Mouse (Mus musculus) heart, embryonic 11.5 days (tissue): Measurements from ENCODE around the gene Atoh1. TPM values are rescaled to one million over a fixed set of nuclear protein-coding genes. Genes with fewer than 3 reads are reported as not detected.

Source experiments
- ATAC-seq: fragments of 200-750 bp; cut with Nextera tagmentation; replicated peaks from 2 replicates; pipeline ENCODE4 v1.8.0; 2017; ENCODE audit warnings: moderate library complexity; ENCODE audit not compliant: insufficient number of reproducible peaks, low FRiP score, low TSS enrichment
- H3K27ac ChIP-seq: fragments of 300-500 bp; sonication (generic); 2 replicates; pipeline ENCODE4 v1.5.1; 2014; ENCODE audit warnings: mild to moderate bottlenecking, low read depth, low read length
- H3K27me3 ChIP-seq: fragments of 300-500 bp; sonication (generic); 2 replicates; pipeline ENCODE4 v1.6.1; 2014; ENCODE audit warnings: mild to moderate bottlenecking, low read length, mixed read lengths; ENCODE audit not compliant: control insufficient read depth, insufficient read depth
- H3K36me3 ChIP-seq: fragments of 300-500 bp; sonication (generic); 2 replicates; pipeline ENCODE4 v1.6.1; 2014; ENCODE audit warnings: mild to moderate bottlenecking, low read length, moderate library complexity, mixed read lengths; ENCODE audit not compliant: control insufficient read depth, insufficient read depth
- H3K4me1 ChIP-seq: fragments of 300-500 bp; sonication (generic); 2 replicates; pipeline ENCODE4 v1.6.1; 2014; ENCODE audit warnings: low read length; ENCODE audit not compliant: control insufficient read depth, insufficient read depth
- H3K4me2 ChIP-seq: fragments of 300-500 bp; sonication (generic); 2 replicates; pipeline ENCODE4 v1.6.1; 2014; ENCODE audit warnings: mild to moderate bottlenecking, moderate library complexity
- H3K4me3 ChIP-seq: fragments of 300-500 bp; sonication (generic); 2 replicates; pipeline ENCODE4 v1.5.1; 2014; ENCODE audit warnings: low read depth, low read length
- H3K9ac ChIP-seq: fragments of 300-500 bp; sonication (generic); 2 replicates; pipeline ENCODE4 v1.6.1; 2014; ENCODE audit warnings: mild to moderate bottlenecking, low read depth, low read length, moderate library complexity
- H3K9me3 ChIP-seq: fragments of 300-500 bp; sonication (generic); replicated peaks from 2 replicates; pipeline ENCODE4 v1.6.1; 2016; ENCODE audit warnings: low read length; ENCODE audit not compliant: control insufficient read depth
- WGBS: fragments of 180-500 bp; shearing (Covaris S2); extraction: QIAGEN DNeasy Blood & Tissue Kit; methylation state at CpG from one replicate; pipeline ENCODE4 v1.1.7; 2014; ENCODE audit not compliant: insufficient replicate concordance; 5-methylcytosine and 5-hydroxymethylcytosine counted together
- polyA plus RNA-seq: library from polyadenylated mRNA; unstranded; fragments of >200 nt; fragmentation: Nextera tagmentation; extraction: Ambion mirVana; gene quantifications from 2 replicates; pipeline ENCODE4 v1.2.1, GENCODE M21; 2014

Gene Atoh1
- not detected in 2 replicates for polyA plus RNA-seq

GRCm38 (mm10) chr6:64728499-64729198 lies at the start of gene Atoh1:
Atoh1 (plus strand) TSS chr6:64729125.
- Histone ChIP-seq H3K9me3 (no peaks in the 10 kb centered on the region), H3K9ac (no peak within 1 kb of the TSS), H3K36me3 (no peaks in the 10 kb centered on the region), H3K4me3 (peak within 1 kb of the TSS; percentile 52), H3K4me2 (peak within 1 kb of the TSS; percentile 89), H3K27me3 (peaks cover 53% of the 10 kb centered on the region), H3K27ac (no peak within 1 kb of the TSS), H3K4me1 (peaks cover 4% of the 10 kb centered on the region; the same call in 1 of the 2 replicates)
- under 1% methylated on average over 34 of the region's 34 CpGs for WGBS
- peak; percentile 65 for ATAC-seq

- Histone ChIP-seq H3K4me1 (0 out of 2 replicates have a peak, but pooled peaks cover 2% of the 10 kb centered on the region), H3K4me3 (no peak overlapping the region), H3K27ac (no peak overlapping the region), H3K27me3 (peaks cover 8% of the 10 kb centered on the region; the same call in 1 of the 2 replicates), H3K36me3 (no peaks in the 10 kb centered on the region), H3K4me2 (no peak overlapping the region), H3K9ac (no peak overlapping the region), H3K9me3 (no peaks in the 10 kb centered on the region)
- WGBS, result 37% methylated on average over 9 of the region's 9 CpGs
- no peak for ATAC-seq
These were observed 45.0 kb upstream of the Atoh1 start for GRCm38 (mm10) chr6:64683974-64684373.

GRCm38 (mm10) chr6:64684973-64685372 lies 44.0 kb upstream of the Atoh1 start:
- Histone ChIP-seq H3K27ac (no peak overlapping the region), H3K9ac (no peak overlapping the region), H3K4me1 (0 out of 2 replicates have a peak, but pooled peaks cover 2% of the 10 kb centered on the region), H3K9me3 (no peaks in the 10 kb centered on the region), H3K36me3 (no peaks in the 10 kb centered on the region), H3K4me3 (no peak overlapping the region), H3K4me2 (peak overlapping the region; percentile 39), H3K27me3 (peaks cover 8% of the 10 kb centered on the region; the same call in 1 of the 2 replicates)
- no peak for ATAC-seq
- WGBS, result 7% methylated on average over 5 of the region's 5 CpGs

GRCm38 (mm10) chr6:64688181-64688944 lies 40.6 kb upstream of the Atoh1 start:
- no peak overlapping the region for H3K9ac ChIP-seq
- WGBS, result 10% methylated on average over 19 of the region's 19 CpGs
- H3K4me2 ChIP-seq, result peak overlapping the region; percentile 36
- H3K4me1 ChIP-seq, result 0 out of 2 replicates have a peak, but pooled peaks cover 2% of the 10 kb centered on the region
- H3K36me3 ChIP-seq, result no peaks in the 10 kb centered on the region
- no peak overlapping the region for H3K4me3 ChIP-seq
- peaks cover 8% of the 10 kb centered on the region; the same call in 1 of the 2 replicates for H3K27me3 ChIP-seq
- ATAC-seq, result no peak
- no peaks in the 10 kb centered on the region for H3K9me3 ChIP-seq
- H3K27ac ChIP-seq, result no peak overlapping the region

GRCm38 (mm10) chr6:64694688-64695087 lies 34.2 kb upstream of the Atoh1 start:
- H3K9me3 ChIP-seq, result no peaks in the 10 kb centered on the region
- H3K36me3 ChIP-seq, result no peaks in the 10 kb centered on the region
- no peak overlapping the region for H3K9ac ChIP-seq
- no peak overlapping the region for H3K4me3 ChIP-seq
- H3K27me3 ChIP-seq, result no peaks in the 10 kb centered on the region
- ATAC-seq, result no peak
- 55% methylated on average over 7 of the region's 7 CpGs for WGBS
- no peaks in the 10 kb centered on the region for H3K4me1 ChIP-seq
- no peak overlapping the region for H3K27ac ChIP-seq
- H3K4me2 ChIP-seq, result no peak overlapping the region

GRCm38 (mm10) chr6:64703659-64704058 lies 25.3 kb upstream of the Atoh1 start:
- H3K9me3 ChIP-seq, result no peaks in the 10 kb centered on the region
- H3K4me1 ChIP-seq, result no peaks in the 10 kb centered on the region
- no peak overlapping the region for H3K27ac ChIP-seq
- H3K36me3 ChIP-seq, result no peaks in the 10 kb centered on the region
- H3K27me3 ChIP-seq, result no peaks in the 10 kb centered on the region
- WGBS, result 68% methylated on average over 2 of the region's 2 CpGs
- ATAC-seq, result no peak
- H3K4me2 ChIP-seq, result no peak overlapping the region
- H3K9ac ChIP-seq, result no peak overlapping the region
- H3K4me3 ChIP-seq, result no peak overlapping the region

- peak overlapping the region; percentile 89 for H3K4me2 ChIP-seq
- ATAC-seq, result no peak
- H3K27ac ChIP-seq, result no peak overlapping the region
- peaks cover 48% of the 10 kb centered on the region for H3K27me3 ChIP-seq
- H3K9me3 ChIP-seq, result no peaks in the 10 kb centered on the region
- H3K4me1 ChIP-seq, result peaks cover 4% of the 10 kb centered on the region; the same call in 1 of the 2 replicates
- no peaks in the 10 kb centered on the region for H3K36me3 ChIP-seq
- H3K4me3 ChIP-seq, result peak overlapping the region; percentile 52
- WGBS, result under 1% methylated on average over 29 of the region's 29 CpGs
- H3K9ac ChIP-seq, result no peak overlapping the region
These were observed 1.0 kb upstream of the Atoh1 start for GRCm38 (mm10) chr6:64727751-64728403.

GRCm38 (mm10) chr6:64729231-64730011 lies 496 bp downstream of the Atoh1 start:
- peak; percentile 43 for ATAC-seq
- H3K27ac ChIP-seq, result no peak overlapping the region

More at GRCm38 (mm10) chr6:64729231-64730011, 496 bp downstream of the Atoh1 start:
- peak overlapping the region; percentile 89 for H3K4me2 ChIP-seq
- under 1% methylated on average over 52 of the region's 53 CpGs for WGBS
- no peak overlapping the region for H3K9ac ChIP-seq
- H3K36me3 ChIP-seq, result no peaks in the 10 kb centered on the region
- peaks cover 4% of the 10 kb centered on the region; the same call in 1 of the 2 replicates for H3K4me1 ChIP-seq
- no peaks in the 10 kb centered on the region for H3K9me3 ChIP-seq
- peaks cover 60% of the 10 kb centered on the region for H3K27me3 ChIP-seq
- H3K4me3 ChIP-seq, result peak overlapping the region; percentile 52
